Mouse (Mus musculus): Measurements from ENCODE around the gene Trak1.

DNA sequence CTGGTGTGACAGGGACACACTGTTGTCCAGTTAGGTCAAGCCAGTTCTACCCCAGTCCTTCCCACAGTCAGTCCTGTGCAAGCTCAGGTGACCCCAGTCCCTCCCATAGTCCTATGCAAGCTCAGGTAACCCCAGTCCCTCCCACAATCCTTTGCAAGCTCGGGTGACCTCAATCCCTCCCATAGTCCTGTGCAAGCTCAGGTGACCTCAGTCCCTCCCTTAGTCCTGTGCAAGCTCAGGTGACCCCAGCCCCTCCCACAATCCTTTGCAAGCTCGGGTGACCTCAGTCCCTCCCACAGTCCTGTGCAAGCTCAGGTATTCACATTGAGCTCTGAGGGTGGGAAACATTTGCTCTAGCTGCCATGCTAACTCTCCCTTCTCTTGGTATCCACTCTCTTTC is 162.6 kb downstream of the Trak1 start:
- TF ChIP-seq POLR2A (IDR thresholded peaks at IDR 0.05; ENCODE audit: insufficient read depth, low read length), result peak; percentile 47
- no peak for TF ChIP-seq CTCF (IDR thresholded peaks at IDR 0.05; ENCODE audit: low read depth, low read length)
- peak; percentile 88 for TF ChIP-seq EP300 (IDR thresholded peaks at IDR 0.05; ENCODE audit: insufficient read depth, low read depth, low read length)

Data from ES-Bruce4 (cell line).